Mouse (Mus musculus) thymus, adult 2 months (tissue): ENCODE results near the gene Rnpep. TPM values are rescaled to one million over a fixed set of nuclear protein-coding genes. Genes with fewer than 3 reads are reported as not detected.
A peak's percentile ranks its signal among the peaks of the same experiment; 100 is the strongest.

Source experiments
- DNase-seq: peaks from one replicate; pipeline ENCODE4 v3.0.0; 2021
- H3K27ac ChIP-seq: fragments of 200-500 bp; 2 replicates; pipeline ENCODE4 v1.5.1; 2012; ENCODE audit warnings: low read length, control low read depth; ENCODE audit not compliant: control insufficient read depth, insufficient read depth
- H3K27me3 ChIP-seq: fragments of 200-500 bp; 2 replicates; pipeline ENCODE4 v1.6.1; 2012; ENCODE audit warnings: mild to moderate bottlenecking, low read length, moderate library complexity, mixed read lengths; ENCODE audit not compliant: control insufficient read depth, insufficient read depth
- H3K36me3 ChIP-seq: fragments of 200-500 bp; 2 replicates; pipeline ENCODE4 v1.6.1; 2012; ENCODE audit warnings: mild to moderate bottlenecking, low read length, moderate library complexity; ENCODE audit not compliant: control insufficient read depth, insufficient read depth
- H3K4me1 ChIP-seq: fragments of 200-500 bp; replicated peaks from 2 replicates; pipeline ENCODE4 v1.6.1; 2012; ENCODE audit warnings: low read length; ENCODE audit not compliant: control insufficient read depth, insufficient read depth
- H3K4me3 ChIP-seq: fragments of 200-500 bp; 2 replicates; pipeline ENCODE4 v1.5.1; 2012; ENCODE audit warnings: mild to moderate bottlenecking, low read length, control low read depth, moderate library complexity; ENCODE audit not compliant: control insufficient read depth, insufficient read depth
- CTCF ChIP-seq: fragments of 200-500 bp; IDR thresholded peaks from 2 replicates; pipeline ENCODE4 v1.5.1; 2012; ENCODE audit warnings: mild to moderate bottlenecking, control low read depth, low read length, moderate library complexity, borderline replicate concordance; ENCODE audit not compliant: control insufficient read depth, poor library complexity, insufficient read depth; ENCODE audit errors: extremely low read depth
- POLR2A ChIP-seq: fragments of 200-500 bp; IDR thresholded peaks from 2 replicates; pipeline ENCODE4 v1.6.1; 2012; ENCODE audit warnings: mild to moderate bottlenecking, low read length, control low read depth, moderate library complexity; ENCODE audit not compliant: control insufficient read depth, poor library complexity, insufficient read depth; ENCODE audit errors: extremely low read depth
- WGBS: fragments of 180-500 bp; shearing (Covaris S2); methylation state at CpG from one replicate; pipeline ENCODE4 v1.1.7; 2018; 5-methylcytosine and 5-hydroxymethylcytosine counted together
- polyA plus RNA-seq: library from polyadenylated mRNA; depleted of rRNA; stranded (reverse); fragments of >200 nt; gene quantifications from 2 replicates; pipeline ENCODE4 v1.2.3, GENCODE M21; 2012

Gene Rnpep
- polyA plus RNA-seq, 1 experiment: 32.0 TPM

- no peak for TF ChIP-seq CTCF
- no peak for TF ChIP-seq POLR2A
- 64% methylated on average over 3 of the region's 3 CpGs for WGBS
Measured at GRCm38 (mm10) chr1:135262329-135262728, 21.6 kb downstream of the Rnpep start.

GRCm38 (mm10) chr1:135260931-135261330, 23.0 kb downstream of the Rnpep start:
- TF ChIP-seq CTCF: no peak
- WGBS: 91% methylated on average over 6 of the region's 6 CpGs
- peaks cover 3% of the 10 kb centered on the region; the same call in 1 of the 2 replicates for H3K4me1 ChIP-seq
- no peak overlapping the region for H3K27ac ChIP-seq
- peaks cover 11% of the 10 kb centered on the region for H3K36me3 ChIP-seq
- H3K27me3 ChIP-seq: no peaks in the 10 kb centered on the region
- no peak overlapping the region for H3K4me3 ChIP-seq
- DNase-seq: no peak

More at GRCm38 (mm10) chr1:135262329-135262728, 21.6 kb downstream of the Rnpep start:
- H3K27me3 ChIP-seq: no peaks in the 10 kb centered on the region
- no peak for DNase-seq
- H3K36me3 ChIP-seq: peaks cover 11% of the 10 kb centered on the region
- no peak overlapping the region for H3K4me3 ChIP-seq
- no peak overlapping the region for H3K27ac ChIP-seq
- peaks cover 3% of the 10 kb centered on the region; the same call in 1 of the 2 replicates for H3K4me1 ChIP-seq

- 4% methylated on average over 10 of the region's 10 CpGs for WGBS
- Histone ChIP-seq H3K4me3 (no peak overlapping the region), H3K27ac (0 out of 2 replicates have a peak overlapping the region, but pooled peaks have one; percentile 19), H3K27me3 (no peaks in the 10 kb centered on the region), H3K4me1 (peaks cover 3% of the 10 kb centered on the region; the same call in 1 of the 2 replicates), H3K36me3 (peaks cover 4% of the 10 kb centered on the region)
- peak; percentile 71 for DNase-seq
- TF ChIP-seq POLR2A: no peak
- 0 out of 2 replicates have a peak, but pooled peaks have one; percentile 50 for TF ChIP-seq CTCF
Measured at GRCm38 (mm10) chr1:135259128-135259436, 24.8 kb downstream of the Rnpep start.

DNA sequence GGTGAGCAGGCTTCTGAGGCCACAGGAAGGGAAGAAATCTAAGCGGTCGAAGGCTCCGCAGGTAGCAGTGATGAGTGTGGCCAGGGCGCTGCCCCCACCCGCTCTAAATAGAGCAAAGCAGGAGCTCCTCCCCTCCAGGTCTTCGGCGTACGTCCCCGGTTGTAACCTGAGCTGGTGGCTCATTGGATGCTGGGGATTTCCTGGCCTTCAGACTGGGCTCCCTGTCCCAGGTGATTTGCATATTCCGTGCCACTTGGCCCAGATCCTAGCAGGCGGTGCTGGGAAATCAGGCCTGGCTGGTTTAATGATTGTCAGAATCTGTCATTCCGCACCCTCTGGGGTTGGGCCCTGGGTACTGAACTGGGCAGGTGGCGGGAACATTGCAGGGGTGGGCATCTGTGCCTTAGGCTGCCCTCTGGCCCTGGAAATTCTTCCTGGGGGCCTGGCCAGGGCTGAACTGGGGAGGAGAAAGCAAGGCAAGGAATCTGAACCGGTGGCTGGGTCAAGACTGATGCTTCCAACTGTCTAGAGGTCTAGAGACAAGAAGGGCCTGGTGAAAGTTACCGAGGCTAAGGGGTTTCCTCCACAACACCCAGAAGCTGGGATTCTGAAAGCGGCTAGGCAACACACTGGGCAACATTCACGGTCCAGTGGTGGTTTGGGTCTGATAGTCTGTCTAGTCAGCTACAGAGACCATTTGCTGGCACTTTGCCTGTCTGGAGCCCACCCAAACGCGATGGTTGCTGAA, 25.3 kb downstream of the Rnpep start, which contains the start of gene Elf3:
Elf3 (minus strand) TSS at position 189 of the 748 bp plus-strand sequence.
- H3K27ac ChIP-seq: 0 out of 2 replicates have a peak within 1 kb of the TSS, but pooled peaks have one; percentile 19
- no peaks in the 10 kb centered on the region for H3K27me3 ChIP-seq
- 74% methylated on average over 19 of the region's 19 CpGs for WGBS
- TF ChIP-seq POLR2A (0 out of 2 replicates have a peak, but pooled peaks have one; percentile 14), CTCF (no peak)
- DNase-seq: no peak
- H3K4me1 ChIP-seq: peaks cover 3% of the 10 kb centered on the region; the same call in 1 of the 2 replicates
- H3K4me3 ChIP-seq: no peak within 1 kb of the TSS
- peaks cover 4% of the 10 kb centered on the region for H3K36me3 ChIP-seq

DNA sequence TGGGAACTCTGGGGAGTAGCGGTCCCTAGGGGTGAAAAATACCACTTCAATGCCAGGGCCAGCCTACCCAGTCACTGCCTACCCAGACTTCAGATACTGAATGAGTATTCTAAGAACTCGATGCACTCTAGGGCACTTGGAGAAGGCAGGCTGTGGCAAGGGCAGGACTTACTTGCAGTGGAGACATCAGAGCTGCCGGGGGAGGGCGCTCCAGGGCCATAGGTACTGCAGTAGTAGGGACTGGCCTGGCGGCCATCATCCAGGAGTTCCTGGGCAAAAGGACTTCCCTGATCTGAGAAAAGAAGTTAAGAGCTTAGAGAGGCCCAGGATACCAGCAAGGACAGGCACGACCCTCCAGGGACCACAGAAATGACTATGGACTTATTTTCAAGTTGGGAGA, 27.6 kb downstream of the Rnpep start:
- H3K4me1 ChIP-seq: peaks cover 3% of the 10 kb centered on the region; the same call in 1 of the 2 replicates
- no peak for DNase-seq
- H3K36me3 ChIP-seq: no peaks in the 10 kb centered on the region
- no peak overlapping the region for H3K27ac ChIP-seq
- H3K27me3 ChIP-seq: no peaks in the 10 kb centered on the region
- H3K4me3 ChIP-seq: no peak overlapping the region
- 89% methylated on average over 6 of the region's 6 CpGs for WGBS
- no peak for TF ChIP-seq CTCF
- TF ChIP-seq POLR2A: no peak

- no peaks in the 10 kb centered on the region for H3K4me1 ChIP-seq
- no peak overlapping the region for H3K4me3 ChIP-seq
- DNase-seq: no peak
- no peak for TF ChIP-seq POLR2A
- TF ChIP-seq CTCF: no peak
- H3K27me3 ChIP-seq: no peaks in the 10 kb centered on the region; the same call in 1 of the 2 replicates
- H3K36me3 ChIP-seq: no peaks in the 10 kb centered on the region
- H3K27ac ChIP-seq: no peak overlapping the region
- 66% methylated on average over 4 of the region's 4 CpGs for WGBS
Measured at GRCm38 (mm10) chr1:135252854-135253253, 31.0 kb downstream of the Rnpep start.
